In the genomic region with DNA sequence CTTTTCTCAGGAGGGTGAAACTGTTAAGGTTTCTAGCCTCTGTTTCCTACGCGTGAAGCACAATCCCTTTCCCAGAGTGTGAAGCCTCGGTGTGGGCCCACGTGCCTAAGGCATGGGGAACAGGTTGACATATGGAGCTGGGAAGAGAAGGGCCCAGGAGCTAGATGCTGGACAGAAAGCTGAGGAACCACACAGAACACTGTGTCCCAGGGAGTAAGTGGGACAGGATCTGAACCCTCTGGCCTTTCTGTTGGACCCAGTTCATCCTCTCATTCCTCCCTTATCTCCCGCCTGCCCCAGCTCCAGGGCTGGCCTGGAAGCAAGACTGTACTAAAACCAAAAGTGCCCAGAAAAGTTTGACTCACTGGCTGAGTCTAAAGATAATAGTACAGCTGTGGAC, we compare ENCODE assay signal across 8 mouse cellular contexts. TPM values are rescaled to one million over a fixed set of nuclear protein-coding genes. Genes with fewer than 3 reads are reported as not detected.
DNase-seq lines count a peak whose midpoint lies in the region; ATAC-seq and TF ChIP-seq lines count a peak whose summit lies in the region.

No protein-coding gene starts in this region.

- H3K9ac ChIP-seq in embryonic facial prominence, embryonic 13.5 days, result peak overlapping the region; percentile 78; the same call in 1 of the 2 replicates
- peak overlapping the region; percentile 68; the same call in 1 of the 2 replicates for H3K9ac ChIP-seq in liver, embryonic 13.5 days

- ATAC-seq in embryonic facial prominence, embryonic 13.5 days (ENCODE audit: insufficient number of reproducible peaks, insufficient read depth, low FRiP score, low TSS enrichment, low read depth), result no peak
- ATAC-seq in liver, embryonic 13.5 days (ENCODE audit: low read depth), result no peak
- ATAC-seq in frontal cortex, adult (ENCODE audit: low TSS enrichment), result no peak

- intact Hi-C loops in heart, postnatal 14 days (cut with DNase I), result no loop called here

- peak overlapping the region; percentile 96 for H3K4me2 ChIP-seq in embryonic facial prominence, embryonic 13.5 days
- H3K4me2 ChIP-seq in liver, embryonic 13.5 days, result peak overlapping the region; percentile 82

- no peaks in the 10 kb centered on the region for H3K9me3 ChIP-seq in E14TG2a.4 (ENCODE audit: low read length)
- no peaks in the 10 kb centered on the region for H3K9me3 ChIP-seq in embryonic facial prominence, embryonic 13.5 days
- H3K9me3 ChIP-seq in liver, embryonic 13.5 days (replicated peaks), result no peaks in the 10 kb centered on the region

- TF ChIP-seq CTCF in E14TG2a.4 (conservative IDR thresholded peaks at IDR 0.05; ENCODE audit: low read length), result no peak

- H3K36me3 ChIP-seq in E14TG2a.4 (ENCODE audit: insufficient read depth, low read length), result no peaks in the 10 kb centered on the region
- no peaks in the 10 kb centered on the region for H3K36me3 ChIP-seq in embryonic facial prominence, embryonic 13.5 days
- H3K36me3 ChIP-seq in liver, embryonic 13.5 days, result no peaks in the 10 kb centered on the region

- H3K27me3 ChIP-seq in E14TG2a.4 (ENCODE audit: insufficient read depth, low read length), result peaks cover 92% of the 10 kb centered on the region
- H3K27me3 ChIP-seq in embryonic facial prominence, embryonic 13.5 days, result peaks cover 68% of the 10 kb centered on the region
- peaks cover 70% of the 10 kb centered on the region for H3K27me3 ChIP-seq in liver, embryonic 13.5 days

- WGBS in embryonic facial prominence, embryonic 13.5 days, result 33% methylated on average over 5 of the region's 5 CpGs
- WGBS in liver, embryonic 13.5 days (ENCODE audit: insufficient replicate concordance), result 21% methylated on average over 5 of the region's 5 CpGs

- peaks cover 29% of the 10 kb centered on the region for H3K4me1 ChIP-seq in E14TG2a.4 (replicated peaks; ENCODE audit: low read depth, low read length)
- peaks cover 15% of the 10 kb centered on the region for H3K4me1 ChIP-seq in embryonic facial prominence, embryonic 13.5 days
- peaks cover 40% of the 10 kb centered on the region for H3K4me1 ChIP-seq in liver, embryonic 13.5 days (replicated peaks)

- H3K27ac ChIP-seq in embryonic facial prominence, embryonic 13.5 days, result no peak overlapping the region
- H3K27ac ChIP-seq in liver, embryonic 13.5 days, result 0 out of 2 replicates have a peak overlapping the region, but pooled peaks have one; percentile 18

- H3K4me3 ChIP-seq in E14TG2a.4 (replicated peaks; ENCODE audit: low read length), result peak overlapping the region; percentile 89
- peak overlapping the region; percentile 81 for H3K4me3 ChIP-seq in embryonic facial prominence, embryonic 13.5 days
- peak overlapping the region; percentile 68; the same call in 1 of the 2 replicates for H3K4me3 ChIP-seq in liver, embryonic 13.5 days (replicated peaks)

- DNase-seq in heart, postnatal 14 days, result peak; percentile 27 to 33
- DNase-seq in liver, embryonic 13.5 days, result no peak
- no peak for DNase-seq in right cerebral cortex, postnatal 4 days
- DNase-seq in thymus, adult 18-20 months, result no peak
- no peak for DNase-seq in spleen, postnatal 14 days (ENCODE audit: low spot score in 2 of 2)

RNA-seq across cellular contexts. Expression of gene Slc45a3, which starts 1.3 kb away (rescaled TPM):
- polyA plus RNA-seq in embryonic facial prominence, embryonic 13.5 days (2015; fragmentation: Nextera tagmentation; extraction: Ambion mirVana), result 3.2 and 4.0 TPM in 2 replicates
- 1 to 10 TPM; 6.1 to 8.2 TPM for total RNA-seq in heart, postnatal 14 days (2021)
- polyA plus RNA-seq in liver, embryonic 13.5 days (2015; fragmentation: Nextera tagmentation; extraction: Ambion mirVana), result 2.6 and 2.7 TPM in 2 replicates

RNA-seq across cellular contexts. Expression of gene Elk4, which starts 43.3 kb away (rescaled TPM):
- 21.7 and 22.3 TPM in 2 replicates for polyA plus RNA-seq in embryonic facial prominence, embryonic 13.5 days (2015; fragmentation: Nextera tagmentation; extraction: Ambion mirVana)
- total RNA-seq in heart, postnatal 14 days (2021), result 100 to 1,000 TPM; 105 to 111 TPM
- 9.5 and 10.2 TPM in 2 replicates for polyA plus RNA-seq in liver, embryonic 13.5 days (2015; fragmentation: Nextera tagmentation; extraction: Ambion mirVana)

RNA-seq across cellular contexts. Expression of gene Nucks1, which starts 53.8 kb away (rescaled TPM):
- polyA plus RNA-seq in embryonic facial prominence, embryonic 13.5 days (2015; fragmentation: Nextera tagmentation; extraction: Ambion mirVana), result 103 and 108 TPM in 2 replicates
- total RNA-seq in heart, postnatal 14 days (2021), result 10 to 100 TPM; 60.8 to 63.9 TPM
- 42.5 and 52.7 TPM in 2 replicates for polyA plus RNA-seq in liver, embryonic 13.5 days (2015; fragmentation: Nextera tagmentation; extraction: Ambion mirVana)

Comparison
In these comparisons a context has a peak if more than half of its experiments do, and no peak if none do; other contexts are left out.
1. DNase-seq: peak in heart, postnatal 14 days (2 of 2); none in liver, embryonic 13.5 days (single experiment), right cerebral cortex, postnatal 4 days (single experiment), thymus, adult 18-20 months (0 of 2) and spleen, postnatal 14 days (0 of 2).
2. Peak in every context shown above with its lines, with median percentiles within 50 percentile points of each other: H3K4me3 ChIP-seq.